Mouse (Mus musculus) limb, embryonic 11.5 days (tissue): Measurements from ENCODE around the gene Gm266. TPM values are rescaled to one million over a fixed set of nuclear protein-coding genes. Genes with fewer than 3 reads are reported as not detected.
"Not testable (repeated sequence)": the region's sequence is repeated elsewhere in the genome, so short reads cannot be mapped to it uniquely, and the experiment has no call there.

Experiments
- ATAC-seq: fragments of 200-750 bp; cut with Nextera tagmentation; 2 replicates; pipeline ENCODE4 v1.8.0; 2017; ENCODE audit warnings: low read depth; ENCODE audit not compliant: insufficient number of reproducible peaks, low FRiP score, low TSS enrichment
- DNase-seq: peaks from one replicate; pipeline ENCODE4 v3.0.0-alpha.2; 2015; ENCODE audit warnings: low spot score
- H3K27ac ChIP-seq: fragments of 300-500 bp; sonication (generic); replicated peaks from 2 replicates; pipeline ENCODE4 v1.5.1; 2014; ENCODE audit warnings: low read depth, mild to moderate bottlenecking, low read length
- H3K27me3 ChIP-seq: fragments of 300-500 bp; sonication (generic); 2 replicates; pipeline ENCODE4 v1.6.1; 2014; ENCODE audit warnings: mild to moderate bottlenecking, low read length, mixed read lengths; ENCODE audit not compliant: control insufficient read depth, insufficient read depth
- H3K36me3 ChIP-seq: fragments of 300-500 bp; sonication (generic); 2 replicates; pipeline ENCODE4 v1.6.1; 2014; ENCODE audit warnings: mild to moderate bottlenecking, low read length, moderate library complexity, mixed read lengths; ENCODE audit not compliant: control insufficient read depth, insufficient read depth
- H3K4me1 ChIP-seq: fragments of 300-500 bp; sonication (generic); 2 replicates; pipeline ENCODE4 v1.6.1; 2014; ENCODE audit warnings: low read length, mixed read lengths; ENCODE audit not compliant: control insufficient read depth, insufficient read depth
- H3K4me2 ChIP-seq: fragments of 300-500 bp; sonication (generic); 2 replicates; pipeline ENCODE4 v1.6.1; 2014; ENCODE audit warnings: low read depth, mild to moderate bottlenecking, moderate library complexity; ENCODE audit not compliant: severe bottlenecking
- H3K4me3 ChIP-seq: fragments of 300-500 bp; sonication (generic); 2 replicates; pipeline ENCODE4 v1.5.1; 2014; ENCODE audit warnings: low read depth, low read length
- H3K9ac ChIP-seq: fragments of 300-500 bp; sonication (generic); 2 replicates; pipeline ENCODE4 v1.6.1; 2014; ENCODE audit warnings: mild to moderate bottlenecking, low read length
- H3K9me3 ChIP-seq: fragments of 300-500 bp; sonication (generic); 2 replicates; pipeline ENCODE4 v1.6.1; 2016; ENCODE audit warnings: low read length; ENCODE audit not compliant: control insufficient read depth
- WGBS: fragments of 180-500 bp; shearing (Covaris S2); extraction: QIAGEN DNeasy Blood & Tissue Kit; methylation state at CpG from one replicate; pipeline ENCODE4 v1.1.7; 2014; 5-methylcytosine and 5-hydroxymethylcytosine counted together
- polyA plus RNA-seq: library from polyadenylated mRNA; unstranded; fragments of >200 nt; fragmentation: Nextera tagmentation; extraction: Ambion mirVana; gene quantifications from 2 replicates; pipeline ENCODE4 v1.2.1, GENCODE M21; 2014

Gene Gm266
- polyA plus RNA-seq, 1 experiment from 2014 or later, result 11.4 TPM

GRCm38 (mm10) chr12:111512572-111513063 is 27.0 kb upstream of the Gm266 start:
- no peak for DNase-seq
- H3K4me1 ChIP-seq, result no peaks in the 10 kb centered on the region
- H3K4me3 ChIP-seq, result no peak overlapping the region
- no peak overlapping the region for H3K27ac ChIP-seq
- no peak for ATAC-seq
- H3K9me3 ChIP-seq, result no peaks in the 10 kb centered on the region
- H3K4me2 ChIP-seq, result no peak overlapping the region
- no peaks in the 10 kb centered on the region for H3K27me3 ChIP-seq
- no peak overlapping the region for H3K9ac ChIP-seq
- 86% methylated on average over 12 of the region's 12 CpGs for WGBS
- no peaks in the 10 kb centered on the region for H3K36me3 ChIP-seq

GRCm38 (mm10) chr12:111508438-111508837 is 22.8 kb upstream of the Gm266 start:
- 86% methylated on average over 3 of the region's 3 CpGs for WGBS

GRCm38 (mm10) chr12:111507962-111508361 is 22.3 kb upstream of the Gm266 start:
- Histone ChIP-seq H3K4me2 (no peak overlapping the region), H3K27ac (no peak overlapping the region), H3K4me3 (no peak overlapping the region), H3K9me3 (no peaks in the 10 kb centered on the region), H3K27me3 (no peaks in the 10 kb centered on the region), H3K9ac (no peak overlapping the region), H3K36me3 (no peaks in the 10 kb centered on the region), H3K4me1 (no peaks in the 10 kb centered on the region)
- DNase-seq, result no peak
- WGBS, result 90% methylated on average over 10 of the region's 10 CpGs
- no peak for ATAC-seq

More at GRCm38 (mm10) chr12:111508438-111508837, 22.8 kb upstream of the Gm266 start:
- not testable (repeated sequence) for H3K27ac ChIP-seq, H3K36me3 ChIP-seq, H3K4me2 ChIP-seq, H3K9me3 ChIP-seq, H3K4me3 ChIP-seq, H3K4me1 ChIP-seq, H3K27me3 ChIP-seq, ATAC-seq, DNase-seq, H3K9ac ChIP-seq

- H3K9ac ChIP-seq, result no peak overlapping the region
- H3K27me3 ChIP-seq, result no peaks in the 10 kb centered on the region
- H3K4me1 ChIP-seq, result no peaks in the 10 kb centered on the region
- no peaks in the 10 kb centered on the region for H3K36me3 ChIP-seq
- H3K9me3 ChIP-seq, result no peaks in the 10 kb centered on the region
- no peak for DNase-seq
- WGBS, result 58% methylated on average over 5 of the region's 5 CpGs
- H3K4me2 ChIP-seq, result no peak overlapping the region
- H3K4me3 ChIP-seq, result no peak overlapping the region
- ATAC-seq, result no peak
- no peak overlapping the region for H3K27ac ChIP-seq
Observed at GRCm38 (mm10) chr12:111507001-111507400, 21.4 kb upstream of the Gm266 start.

- Histone ChIP-seq H3K27ac (no peak overlapping the region), H3K4me1 (no peaks in the 10 kb centered on the region), H3K4me3 (no peak overlapping the region), H3K9ac (no peak overlapping the region), H3K27me3 (no peaks in the 10 kb centered on the region), H3K4me2 (peak overlapping the region; percentile 3; the same call in 1 of the 2 replicates), H3K9me3 (no peaks in the 10 kb centered on the region), H3K36me3 (no peaks in the 10 kb centered on the region)
- WGBS, result 5% methylated on average over 12 of the region's 12 CpGs
- peak; percentile 57; the same call in 1 of the 2 replicates for ATAC-seq
- DNase-seq, result peak; percentile 86
Observed at GRCm38 (mm10) chr12:111504904-111505303, 19.3 kb upstream of the Gm266 start.

GRCm38 (mm10) chr12:111503571-111503970 is 17.9 kb upstream of the Gm266 start:
- WGBS, result 66% methylated on average over 5 of the region's 5 CpGs
- DNase-seq, result no peak
- Histone ChIP-seq H3K4me1 (no peaks in the 10 kb centered on the region), H3K4me3 (no peak overlapping the region), H3K4me2 (no peak overlapping the region), H3K27me3 (no peaks in the 10 kb centered on the region), H3K36me3 (no peaks in the 10 kb centered on the region), H3K9ac (no peak overlapping the region), H3K9me3 (no peaks in the 10 kb centered on the region), H3K27ac (no peak overlapping the region)
- no peak for ATAC-seq

GRCm38 (mm10) chr12:111503063-111503567 is 17.5 kb upstream of the Gm266 start:
- Histone ChIP-seq H3K9ac (no peak overlapping the region), H3K9me3 (no peaks in the 10 kb centered on the region), H3K4me2 (no peak overlapping the region), H3K36me3 (no peaks in the 10 kb centered on the region), H3K27ac (no peak overlapping the region), H3K4me1 (no peaks in the 10 kb centered on the region), H3K4me3 (no peak overlapping the region), H3K27me3 (no peaks in the 10 kb centered on the region)
- ATAC-seq, result no peak
- WGBS, result 77% methylated on average over 12 of the region's 12 CpGs
- DNase-seq, result no peak

GRCm38 (mm10) chr12:111500725-111501124 is 15.1 kb upstream of the Gm266 start:
- Histone ChIP-seq H3K4me3 (no peak overlapping the region), H3K4me2 (no peak overlapping the region), H3K9ac (no peak overlapping the region), H3K27me3 (no peaks in the 10 kb centered on the region), H3K36me3 (no peaks in the 10 kb centered on the region), H3K9me3 (no peaks in the 10 kb centered on the region), H3K4me1 (no peaks in the 10 kb centered on the region), H3K27ac (no peak overlapping the region)
- DNase-seq, result no peak
- WGBS, result 35% methylated on average over 5 of the region's 5 CpGs
- 0 out of 2 replicates have a peak, but pooled peaks have one; percentile 31 for ATAC-seq

- Histone ChIP-seq H3K36me3 (no peaks in the 10 kb centered on the region), H3K9me3 (no peaks in the 10 kb centered on the region), H3K4me3 (no peak overlapping the region), H3K9ac (no peak overlapping the region), H3K27me3 (no peaks in the 10 kb centered on the region), H3K27ac (no peak overlapping the region), H3K4me2 (no peak overlapping the region), H3K4me1 (no peaks in the 10 kb centered on the region)
- no peak for DNase-seq
- ATAC-seq, result no peak
- 61% methylated on average over 5 of the region's 5 CpGs for WGBS
Observed at GRCm38 (mm10) chr12:111499617-111500016, 14.0 kb upstream of the Gm266 start.
